Mouse (Mus musculus): ENCODE measurements at regions not wholly inside any gene's neighbourhood (a gene's known extent, or its start where the extent isn't known, plus 50 kb on each side); places are given as distances from the start of the nearest gene placed in this dataset.

DNA sequence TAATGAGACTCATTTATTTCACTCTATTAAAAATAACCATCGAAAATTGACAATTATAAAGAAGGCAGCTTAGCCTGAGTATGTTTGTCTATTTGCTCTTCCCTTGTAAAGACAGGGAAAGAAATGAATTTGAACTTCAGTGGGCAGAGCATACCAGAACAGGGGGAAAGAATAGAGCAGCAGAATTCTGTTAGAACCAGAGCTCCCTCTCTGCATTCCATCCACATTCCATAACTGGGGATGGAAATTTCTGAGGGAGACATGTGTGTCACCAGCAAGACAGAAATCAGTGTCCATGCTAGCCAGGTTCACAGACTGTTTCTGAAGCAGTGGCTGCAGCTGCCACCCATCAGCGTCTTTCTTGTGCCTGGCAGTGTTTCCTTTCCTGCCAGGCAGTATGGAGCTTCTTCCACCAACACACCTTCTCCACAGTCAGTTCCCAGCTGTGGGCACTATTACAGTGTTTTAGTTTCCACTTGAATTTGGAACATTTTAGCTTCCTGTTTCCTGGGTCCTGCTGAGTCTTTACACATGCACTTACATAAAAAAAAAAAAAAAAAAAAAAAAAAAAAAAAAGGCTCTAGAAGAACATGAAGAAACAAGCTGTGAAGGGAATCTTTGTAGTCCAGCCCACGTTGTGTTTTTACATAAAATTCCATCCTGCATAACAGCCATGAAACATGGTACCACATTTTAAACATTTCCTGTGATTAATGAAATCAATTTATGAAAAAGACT, 365.7 kb downstream of the Jrkl start:
- no peaks in the 10 kb centered on the region for H3K9me3 ChIP-seq (replicated peaks)

DNA sequence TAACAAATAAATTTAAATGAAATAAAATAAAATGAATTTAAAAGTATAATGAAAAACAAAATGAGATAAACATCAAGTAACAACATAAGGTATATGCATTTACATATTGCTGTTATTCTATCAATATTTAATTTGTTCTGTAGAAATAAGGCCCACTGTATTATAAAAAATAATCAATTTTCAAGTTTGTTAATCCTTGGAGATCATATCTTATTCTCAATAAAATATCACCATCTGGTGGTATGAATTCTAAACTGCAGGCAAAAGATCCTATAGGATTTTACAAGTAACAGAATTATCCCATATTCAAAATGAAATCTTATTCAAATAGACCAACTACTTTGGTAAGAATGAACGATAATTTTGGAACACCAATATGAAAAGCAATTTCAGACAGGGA, 369.1 kb downstream of the Jrkl start:
- no peak overlapping the region for H3K4me3 ChIP-seq (replicated peaks)
- no peak for ATAC-seq (ENCODE audit: low FRiP score)
- H3K9ac ChIP-seq (replicated peaks) = no peak overlapping the region
- H3K27me3 ChIP-seq (replicated peaks) = no peaks in the 10 kb centered on the region
- H3K27ac ChIP-seq (replicated peaks) = no peak overlapping the region
- no peak overlapping the region for H3K4me2 ChIP-seq
- no peaks in the 10 kb centered on the region for H3K36me3 ChIP-seq
- 69% methylated on average over 1 of the region's 1 CpGs for WGBS
- 0 out of 2 replicates have a peak, but pooled peaks cover 2% of the 10 kb centered on the region for H3K4me1 ChIP-seq
- H3K9me3 ChIP-seq (replicated peaks) = no peaks in the 10 kb centered on the region

More for the DNA sequence above, 365.7 kb downstream of the Jrkl start:
- Histone ChIP-seq H3K27me3 (replicated peaks) (no peaks in the 10 kb centered on the region), H3K4me3 (replicated peaks) (no peak overlapping the region), H3K36me3 (no peaks in the 10 kb centered on the region), H3K9ac (replicated peaks) (no peak overlapping the region), H3K27ac (replicated peaks) (no peak overlapping the region), H3K4me2 (no peak overlapping the region), H3K4me1 (no peaks in the 10 kb centered on the region)
- ATAC-seq (ENCODE audit: low FRiP score) = no peak
- WGBS = 67% methylated on average over 3 of the region's 3 CpGs

DNA sequence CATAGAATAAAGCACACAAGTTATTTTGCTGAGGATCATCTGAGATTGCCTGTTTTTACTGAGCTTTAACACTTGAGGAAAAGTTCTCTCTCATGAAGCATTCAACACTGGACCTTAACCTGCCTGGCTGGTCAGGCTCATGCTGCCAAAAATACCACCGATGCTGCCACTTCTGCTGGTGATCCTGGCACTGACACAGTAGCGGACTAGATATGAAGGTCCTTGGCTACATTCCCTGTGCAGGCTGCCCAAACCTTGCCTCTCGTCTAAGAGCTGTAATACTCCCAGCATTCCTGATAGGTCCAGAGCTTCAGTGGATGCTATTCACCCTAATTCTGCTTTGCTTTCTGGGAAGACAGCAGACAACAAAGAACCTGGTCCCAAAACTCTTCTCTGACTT, 374.7 kb downstream of the Jrkl start:
- Histone ChIP-seq H3K9me3 (replicated peaks) (no peaks in the 10 kb centered on the region), H3K4me2 (no peak overlapping the region), H3K9ac (replicated peaks) (no peak overlapping the region), H3K4me3 (replicated peaks) (no peak overlapping the region), H3K4me1 (0 out of 2 replicates have a peak, but pooled peaks cover 2% of the 10 kb centered on the region), H3K27ac (replicated peaks) (no peak overlapping the region), H3K27me3 (replicated peaks) (no peaks in the 10 kb centered on the region), H3K36me3 (no peaks in the 10 kb centered on the region)
- no peak for ATAC-seq (ENCODE audit: low FRiP score)
- WGBS = 92% methylated on average over 3 of the region's 3 CpGs
